8 mouse cellular contexts compared by ENCODE assay signal in the genomic region with DNA sequence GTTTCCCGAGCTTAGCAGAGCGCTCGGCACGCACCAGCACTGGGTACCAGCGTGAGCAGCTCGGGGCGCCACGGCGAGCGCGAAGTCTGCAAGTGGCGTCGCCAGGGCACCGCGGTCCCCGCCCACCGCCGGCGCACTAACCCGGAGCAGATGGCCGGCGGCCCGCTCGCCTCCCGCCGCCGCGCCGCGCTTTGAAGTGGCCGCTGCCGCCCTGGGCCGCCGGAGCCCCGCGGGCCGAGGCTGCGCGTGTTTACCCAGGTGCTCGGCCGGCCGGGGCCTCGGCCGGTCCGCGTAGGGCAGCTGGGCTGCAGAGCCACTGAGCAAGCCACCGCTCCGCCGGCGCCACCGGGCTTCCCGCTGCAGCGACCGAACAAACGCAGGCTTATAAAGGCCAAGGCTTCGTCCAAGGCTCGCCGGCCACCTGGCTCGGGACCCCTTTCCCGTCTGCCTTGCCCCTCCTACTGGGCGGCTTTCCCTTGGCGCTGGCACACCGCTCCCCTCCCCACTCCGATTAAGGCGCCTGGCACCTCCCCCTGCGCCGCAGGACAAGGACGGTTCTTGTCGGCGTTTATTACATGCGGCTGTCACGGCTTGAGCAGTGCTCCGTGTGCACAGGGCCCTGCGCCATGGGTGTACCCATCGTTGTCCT.
DNase-seq lines count a peak whose midpoint lies in the region; ATAC-seq and TF ChIP-seq lines count a peak whose summit lies in the region.

No protein-coding gene starts in this region.

- ATAC-seq in embryonic facial prominence, embryonic 14.5 days (ENCODE audit: low read depth): peak; percentile 86

- DNase-seq in embryonic facial prominence, embryonic 14.5 days (ENCODE audit: low spot score): peak; percentile 72
- DNase-seq in heart, postnatal 10 days: peak; percentile 35 to 41
- DNase-seq in layer of hippocampus, adult 8-10 months (ENCODE audit: low spot score in 2 of 2): peak; percentile 45 to 46
- peak; percentile 58 for DNase-seq in lung, adult 2 months
- DNase-seq in ovary, adult 18-20 months (ENCODE audit: low spot score): peak; percentile 26
- no peak for DNase-seq in natural killer cell, adult 2 months (ENCODE audit: low spot score in 2 of 2)

- H3K9me3 ChIP-seq in E14TG2a.4 (ENCODE audit: low read length): peaks cover 7% of the 10 kb centered on the region; the same call in 1 of the 2 replicates
- H3K9me3 ChIP-seq in embryonic facial prominence, embryonic 14.5 days (ENCODE audit: control insufficient read depth, low read length): peaks cover 6% of the 10 kb centered on the region; the same call in 1 of the 2 replicates

- intact Hi-C loops in heart, postnatal 10 days (cut with DNase I): loop anchor here (5.0 kb wide), 1 partner anchor 168 kb away; no protein-coding TSS in a partner anchor

- H3K27me3 ChIP-seq in E14TG2a.4 (ENCODE audit: insufficient read depth, low read length): peaks cover 77% of the 10 kb centered on the region
- H3K27me3 ChIP-seq in embryonic facial prominence, embryonic 14.5 days (replicated peaks; ENCODE audit: control insufficient read depth, insufficient read depth, low read length): peaks cover 43% of the 10 kb centered on the region

- H3K9ac ChIP-seq in embryonic facial prominence, embryonic 14.5 days (ENCODE audit: low read depth, low read length): peak overlapping the region; percentile 70

- WGBS in embryonic facial prominence, embryonic 14.5 days: under 1% methylated on average over 42 of the region's 75 CpGs
- under 1% methylated on average over 74 of the region's 75 CpGs for WGBS in lung, adult 2 months

- peaks cover 38% of the 10 kb centered on the region for H3K4me1 ChIP-seq in E14TG2a.4 (replicated peaks; ENCODE audit: low read depth, low read length)
- H3K4me1 ChIP-seq in bone marrow macrophage, adult 2 months (ENCODE audit: control insufficient read depth, insufficient read depth, low read length): 0 out of 2 replicates have a peak, but pooled peaks cover 3% of the 10 kb centered on the region
- peaks cover 12% of the 10 kb centered on the region for H3K4me1 ChIP-seq in embryonic facial prominence, embryonic 14.5 days (ENCODE audit: control insufficient read depth, insufficient read depth, low read length)
- peaks cover 4% of the 10 kb centered on the region for H3K4me1 ChIP-seq in lung, adult 2 months (ENCODE audit: control insufficient read depth, insufficient read depth, low read length)

- H3K4me2 ChIP-seq in embryonic facial prominence, embryonic 14.5 days (ENCODE audit: low read depth, low read length): peak overlapping the region; percentile 100

- no peak for TF ChIP-seq CTCF in E14TG2a.4 (conservative IDR thresholded peaks at IDR 0.05; ENCODE audit: low read length)
- no peak for TF ChIP-seq CTCF in bone marrow macrophage, adult 2 months (IDR thresholded peaks at IDR 0.05; ENCODE audit: low read depth, low read length)
- no peak for TF ChIP-seq CTCF in lung, adult 2 months (IDR thresholded peaks at IDR 0.05; ENCODE audit: insufficient read depth, low read length)

- H3K4me3 ChIP-seq in E14TG2a.4 (replicated peaks; ENCODE audit: low read length): peak overlapping the region; percentile 76
- H3K4me3 ChIP-seq in bone marrow macrophage, adult 2 months (ENCODE audit: insufficient read depth, low read length): peak overlapping the region; percentile 24; the same call in 1 of the 2 replicates
- peak overlapping the region; percentile 62 for H3K4me3 ChIP-seq in embryonic facial prominence, embryonic 14.5 days (ENCODE audit: low read depth, low read length)
- H3K4me3 ChIP-seq in lung, adult 2 months (replicated peaks; ENCODE audit: extremely low read depth, low read depth, low read length): peak overlapping the region; percentile 50

- no peak for TF ChIP-seq POLR2A in bone marrow macrophage, adult 2 months (IDR thresholded peaks at IDR 0.05; ENCODE audit: borderline replicate concordance, low read depth, low read length)
- peak; percentile 9; the same call in 1 of the 2 replicates for TF ChIP-seq POLR2A in lung, adult 2 months (IDR thresholded peaks at IDR 0.05; ENCODE audit: borderline replicate concordance, extremely low read depth, low read depth, low read length)

- H3K36me3 ChIP-seq in E14TG2a.4 (ENCODE audit: insufficient read depth, low read length): no peaks in the 10 kb centered on the region
- no peaks in the 10 kb centered on the region for H3K36me3 ChIP-seq in embryonic facial prominence, embryonic 14.5 days (ENCODE audit: control insufficient read depth, insufficient read depth, low read length)

- no peak overlapping the region for H3K27ac ChIP-seq in bone marrow macrophage, adult 2 months (ENCODE audit: insufficient read depth, low read depth, low read length)
- peak overlapping the region; percentile 76 for H3K27ac ChIP-seq in embryonic facial prominence, embryonic 14.5 days (replicated peaks; ENCODE audit: low read depth, low read length)

Comparison
In these comparisons a context has a peak if more than half of its experiments do, and no peak if none do; other contexts are left out.
1. H3K4me3 ChIP-seq: peak in every context shown above with its lines; median percentile 76 in E14TG2a.4; 62 in embryonic facial prominence, embryonic 14.5 days; 50 in lung, adult 2 months; 24 in bone marrow macrophage, adult 2 months.
2. DNase-seq: peak in embryonic facial prominence, embryonic 14.5 days (single experiment), heart, postnatal 10 days (2 of 2), layer of hippocampus, adult 8-10 months (2 of 2), lung, adult 2 months (single experiment) and ovary, adult 18-20 months (single experiment); none in natural killer cell, adult 2 months (0 of 2).